21 mouse cellular contexts compared by ENCODE assay signal in the genomic region with DNA sequence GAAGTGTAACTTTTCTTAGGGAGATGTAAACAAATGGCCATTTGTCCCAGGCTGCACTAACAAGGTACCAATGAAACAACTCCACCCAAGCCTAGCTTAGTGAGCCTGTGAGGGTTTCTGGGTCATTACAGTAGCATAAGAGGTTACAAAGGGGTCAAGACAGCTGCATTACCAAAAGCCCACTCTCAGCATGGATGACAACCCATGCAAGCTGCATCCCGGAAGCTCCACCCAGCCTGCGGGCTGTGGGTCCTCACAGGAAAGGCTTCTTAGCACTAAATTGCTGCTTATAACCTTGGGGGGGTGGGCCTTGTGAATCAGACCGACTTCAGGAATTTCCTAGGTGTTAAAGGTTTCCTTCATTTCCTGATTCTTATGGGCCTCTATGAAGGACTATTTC.
"Had no signal": no experiment of that assay in that cellular context is flagged by ENCODE, and none has a peak within 500 bp of the region (broad histone marks: within the 10 kb centered on the region; RNA-seq: fewer than 3 reads in every experiment).

No protein-coding gene starts in this region.

- DNase-seq: kidney, adult 2 months; kidney, postnatal 10 days; kidney, postnatal 36 days; left cerebral cortex, postnatal 4 days; liver, postnatal 0 days; lung, embryonic 14.5 days; right cerebral cortex, postnatal 25 days; thymus, postnatal 25 days had no signal

- H3K4me1 ChIP-seq: kidney, embryonic 15.5 days; midbrain, embryonic 10.5 days; midbrain, embryonic 13.5 days; neural tube, embryonic 13.5 days had no signal

- H3K4me3 ChIP-seq: kidney, embryonic 15.5 days; limb, embryonic 12.5 days; limb, embryonic 15.5 days; megakaryocyte, embryonic 14.5 days; midbrain, embryonic 10.5 days; midbrain, embryonic 13.5 days; myocyte; neural tube, embryonic 13.5 days had no signal

- H3K27me3 ChIP-seq: kidney, embryonic 15.5 days; limb, embryonic 12.5 days; limb, embryonic 15.5 days; midbrain, embryonic 13.5 days; neural tube, embryonic 13.5 days had no signal

- ATAC-seq: intestine, postnatal 0 days; liver, postnatal 0 days; lung, postnatal 0 days; midbrain, embryonic 13.5 days; midbrain, embryonic 16.5 days had no signal

- H3K27ac ChIP-seq: kidney, embryonic 15.5 days; limb, embryonic 12.5 days; liver, embryonic 14.5 days; midbrain, embryonic 10.5 days; midbrain, embryonic 13.5 days; neural tube, embryonic 13.5 days; stomach, postnatal 0 days had no signal
